Mouse (Mus musculus): ENCODE data around the gene Bcl2l2. TPM values are rescaled to one million over a fixed set of nuclear protein-coding genes. Genes with fewer than 3 reads are reported as not detected.

Gene Bcl2l2
- polyA plus RNA-seq, 1 experiment: 107 TPM

DNA sequence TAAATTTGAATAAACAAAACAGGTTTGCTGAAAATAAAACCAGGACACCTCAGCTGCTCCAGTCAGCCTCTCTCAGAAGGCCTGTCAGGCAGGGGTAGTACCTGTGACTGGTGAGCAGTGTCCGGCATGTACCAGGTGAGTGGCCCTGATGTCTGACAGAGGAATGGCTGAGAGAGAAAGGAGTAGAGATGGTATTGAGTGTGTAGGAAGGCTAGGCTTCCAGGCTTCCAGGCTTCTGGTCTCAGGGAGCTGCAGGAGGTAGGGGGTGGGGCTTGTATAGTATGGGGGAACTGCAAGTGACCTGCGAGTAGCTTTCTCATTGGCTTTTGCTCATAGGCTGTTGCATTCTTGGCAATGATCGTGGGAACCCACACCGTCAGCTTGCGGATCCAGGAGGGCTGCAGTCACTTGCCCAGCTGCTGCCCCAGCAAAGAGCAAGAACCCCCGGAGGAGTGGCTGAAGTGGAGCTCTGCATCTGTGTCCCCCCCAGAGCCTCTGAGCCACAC lies 49.5 kb downstream of the Bcl2l2 start, which contains the start of gene Il25:
Il25 (plus strand) TSS at position 51 of the 506 bp plus-strand sequence.
- DNase-seq (ENCODE audit: extremely low spot score in 1 of 2, low spot score in 1 of 2): no peak

DNA sequence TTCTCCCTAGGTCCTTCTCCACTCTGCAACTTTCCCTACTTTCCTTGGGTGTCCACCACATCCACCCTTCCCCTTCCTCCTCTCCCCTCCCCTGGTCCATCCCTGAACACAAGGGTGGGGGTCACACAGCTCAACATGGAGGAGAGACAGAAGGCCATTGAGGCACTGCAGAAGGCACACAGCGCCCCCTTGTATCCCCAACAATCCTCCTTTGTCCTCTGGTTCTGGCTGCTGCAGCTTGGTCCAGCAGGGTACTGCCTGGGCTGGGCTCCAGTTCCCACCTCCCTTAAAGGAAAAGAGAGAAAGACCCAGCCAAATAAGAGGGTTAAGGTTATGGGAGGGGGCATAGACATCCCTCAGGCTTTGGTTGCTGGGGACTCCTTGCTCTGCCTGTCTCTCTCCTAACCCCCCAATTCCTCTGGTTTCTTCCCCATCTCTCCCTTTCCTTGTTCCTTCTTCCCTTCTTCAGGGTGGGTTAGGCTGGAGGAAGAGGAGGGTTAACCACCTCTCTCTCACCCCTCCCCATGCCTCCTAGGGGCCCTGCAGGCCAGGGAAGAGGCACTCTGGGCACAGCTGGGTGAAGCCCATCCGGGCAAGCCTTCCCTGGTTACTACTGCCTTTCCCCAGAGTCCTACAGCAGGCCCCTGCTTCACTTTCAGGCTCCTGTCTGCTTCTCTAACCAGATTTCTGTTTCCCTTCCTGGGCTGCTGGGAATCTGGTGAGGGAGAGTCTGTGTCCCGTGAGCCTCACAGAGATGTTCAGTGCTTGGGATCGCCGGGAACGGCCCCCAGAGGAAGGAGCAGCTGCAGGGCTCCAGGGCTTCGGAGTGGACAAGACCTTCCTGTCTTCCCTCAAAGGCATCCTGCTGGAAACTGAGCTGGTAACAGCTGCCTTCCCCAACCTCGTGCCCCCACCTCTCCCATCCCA lies 53.0 kb downstream of the Bcl2l2 start, which contains the start of gene Cmtm5:
Cmtm5 (plus strand) TSS at position 358 of the 927 bp plus-strand sequence.
- DNase-seq (ENCODE audit: extremely low spot score in 1 of 2, low spot score in 1 of 2): peak; percentile 71 to 77

- DNase-seq (ENCODE audit: extremely low spot score in 1 of 2, low spot score in 1 of 2): no peak
Measured at GRCm38 (mm10) chr14:54936831-54937160, 53.6 kb downstream of the Bcl2l2 start.

DNA sequence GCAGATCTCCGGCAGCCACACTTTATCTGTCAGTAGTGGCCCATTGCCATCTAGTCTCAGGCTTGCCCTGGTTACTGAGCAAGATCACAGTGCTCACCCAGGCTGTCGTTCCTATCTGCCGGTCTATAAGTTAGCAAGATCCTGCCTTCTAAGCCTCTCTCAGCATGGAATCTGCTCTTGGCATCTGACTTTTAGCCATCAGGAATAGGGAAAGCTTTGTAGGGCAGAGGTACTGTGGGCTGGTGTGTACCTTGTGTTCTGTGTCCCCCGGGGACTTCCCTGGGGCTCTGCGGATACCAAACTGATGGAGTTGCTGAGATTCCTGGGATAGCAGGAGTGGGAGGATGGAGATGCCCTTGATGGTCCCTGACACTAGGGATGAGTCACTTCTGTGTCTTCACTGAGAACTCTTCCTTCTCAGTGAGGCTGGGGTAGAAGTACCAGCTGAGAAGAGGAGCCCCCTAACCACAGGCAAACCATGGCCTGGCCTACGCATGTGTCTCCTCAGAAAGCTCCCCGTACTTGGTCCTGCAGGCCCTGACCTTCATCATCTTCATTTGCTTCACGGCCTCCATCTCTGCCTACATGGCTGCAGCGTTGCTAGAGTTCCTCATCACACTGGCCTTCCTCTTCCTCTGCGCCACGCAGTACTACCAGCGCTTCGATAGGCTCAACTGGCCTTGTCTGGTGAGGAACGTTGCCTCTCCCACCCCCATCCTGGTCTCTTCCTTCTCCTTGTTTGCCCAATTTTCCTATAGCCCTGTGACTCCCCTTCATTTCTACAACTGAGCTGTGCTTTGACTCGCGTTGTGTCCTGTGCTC lies 54.4 kb downstream of the Bcl2l2 start:
- DNase-seq (ENCODE audit: extremely low spot score in 1 of 2, low spot score in 1 of 2): no peak

Other genes starting within 250 kb of the Bcl2l2 start
- not detected in 2 replicates for gene Gm17606, start 242.4 kb upstream of the Bcl2l2 start, polyA plus RNA-seq (2012; rRNA removed)
- gene Cdh24, start 242.0 kb upstream of the Bcl2l2 start, polyA plus RNA-seq (2012; rRNA removed): 15.1 and 18.1 TPM in 2 replicates
- gene 1700123O20Rik, start 197.2 kb upstream of the Bcl2l2 start, polyA plus RNA-seq (2012; rRNA removed): 36.3 and 36.6 TPM in 2 replicates
- 239 and 246 TPM in 2 replicates for gene Acin1, start 196.4 kb upstream of the Bcl2l2 start, polyA plus RNA-seq (2012; rRNA removed)
- gene Gm29776, start 184.5 kb upstream of the Bcl2l2 start, polyA plus RNA-seq (2012; rRNA removed): 0.08 and 0.20 TPM in 2 replicates
- 0.17 TPM in 1 of 2 replicates, not detected in the other for gene Cebpe, start 171.2 kb upstream of the Bcl2l2 start, polyA plus RNA-seq (2012; rRNA removed)
- gene Slc7a8, start 101.4 kb upstream of the Bcl2l2 start, polyA plus RNA-seq (2012; rRNA removed): 41.2 and 43.0 TPM in 2 replicates
- 0.13 TPM in 1 of 2 replicates, not detected in the other for gene Rnf212b, start 69.2 kb upstream of the Bcl2l2 start, polyA plus RNA-seq (2012; rRNA removed)
- gene Homez, start 12.4 kb upstream of the Bcl2l2 start, polyA plus RNA-seq (2012; rRNA removed): 8.7 and 9.0 TPM in 2 replicates
- gene Ppp1r3e, start 5.8 kb upstream of the Bcl2l2 start, polyA plus RNA-seq (2012; rRNA removed): 13.7 and 16.1 TPM in 2 replicates
- 0.90 TPM in 1 of 2 replicates, not detected in the other for gene Gm20521, start 64 bp downstream of the Bcl2l2 start, polyA plus RNA-seq (2012; rRNA removed)
- 466 and 555 TPM in 2 replicates for gene Pabpn1, start 9.1 kb downstream of the Bcl2l2 start, polyA plus RNA-seq (2012; rRNA removed)
- gene Slc22a17, start 29.8 kb downstream of the Bcl2l2 start, polyA plus RNA-seq (2012; rRNA removed): 744 and 786 TPM in 2 replicates
- 13.4 and 14.5 TPM in 2 replicates for gene Efs, start 42.7 kb downstream of the Bcl2l2 start, polyA plus RNA-seq (2012; rRNA removed)
- 0.46 and 0.90 TPM in 2 replicates for gene Il25, start 49.3 kb downstream of the Bcl2l2 start, polyA plus RNA-seq (2012; rRNA removed)
- gene Cmtm5, start 52.9 kb downstream of the Bcl2l2 start, polyA plus RNA-seq (2012; rRNA removed): 120 and 147 TPM in 2 replicates
- gene Myh6, start 83.5 kb downstream of the Bcl2l2 start, polyA plus RNA-seq (2012; rRNA removed): 0.02 and 0.17 TPM in 2 replicates
- not detected in 2 replicates for gene Gm17428, start 93.6 kb downstream of the Bcl2l2 start, polyA plus RNA-seq (2012; rRNA removed)
- gene Myh7, start 111.2 kb downstream of the Bcl2l2 start, polyA plus RNA-seq (2012; rRNA removed): 26.8 and 29.3 TPM in 2 replicates
- gene Ngdn, start 132.1 kb downstream of the Bcl2l2 start, polyA plus RNA-seq (2012; rRNA removed): 36.5 and 37.2 TPM in 2 replicates
- 13.4 and 15.0 TPM in 2 replicates for gene Zfhx2, start 208.9 kb downstream of the Bcl2l2 start, polyA plus RNA-seq (2012; rRNA removed)
- gene Thtpa, start 211.4 kb downstream of the Bcl2l2 start, polyA plus RNA-seq (2012; rRNA removed): 14.4 and 15.5 TPM in 2 replicates
- 15.5 and 18.3 TPM in 2 replicates for gene Ap1g2, start 223.2 kb downstream of the Bcl2l2 start, polyA plus RNA-seq (2012; rRNA removed)
- 228 and 231 TPM in 2 replicates for gene Jph4, start 233.6 kb downstream of the Bcl2l2 start, polyA plus RNA-seq (2012; rRNA removed)

Data from frontal cortex, adult 2 months (tissue).